Comparison of ENCODE assay signal across 10 mouse cellular contexts in the genomic region with DNA sequence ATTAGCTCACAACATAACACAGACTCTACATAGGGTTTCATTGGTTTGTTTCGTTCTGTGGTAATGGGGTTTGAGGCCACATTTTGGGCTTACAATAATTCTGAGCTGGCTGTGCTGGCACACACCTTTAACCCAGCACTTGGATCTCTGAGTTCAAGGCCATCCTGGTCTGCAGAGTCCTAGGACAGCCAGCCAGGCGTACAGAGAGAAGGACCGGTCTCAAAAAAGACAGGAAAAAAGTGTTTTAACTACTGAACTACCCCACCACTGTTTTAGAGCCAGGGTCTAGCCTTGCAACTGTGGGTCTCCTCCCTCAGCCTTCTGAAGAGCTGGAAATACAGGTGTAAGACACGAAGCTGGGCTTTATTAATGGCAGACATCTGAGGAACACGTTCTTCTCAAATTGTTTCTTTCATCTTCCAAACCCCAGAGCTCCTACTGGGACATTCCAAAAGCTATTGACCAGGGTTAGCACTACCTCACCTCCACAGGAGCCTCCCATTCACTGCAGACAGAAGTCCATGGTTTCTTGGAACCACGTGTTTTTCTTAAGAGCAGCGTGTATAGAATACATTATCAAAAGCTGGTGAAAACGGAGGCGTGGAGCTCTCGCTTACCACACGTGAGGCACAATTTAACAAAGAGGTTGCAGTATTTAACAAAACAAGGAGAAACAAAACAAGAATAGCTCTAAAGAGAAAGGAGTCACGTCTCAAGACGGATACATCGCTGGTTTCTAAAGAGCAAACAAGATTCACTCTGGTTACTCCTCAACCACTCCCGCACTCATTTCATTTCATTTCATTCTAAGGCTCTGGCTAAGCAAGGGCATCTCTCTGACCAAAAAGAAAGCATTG. TPM values are rescaled to one million over a fixed set of nuclear protein-coding genes. Genes with fewer than 3 reads are reported as not detected.
DNase-seq lines count a peak whose midpoint lies in the region; ATAC-seq and TF ChIP-seq lines count a peak whose summit lies in the region.
"Had no signal": no experiment of that assay in that cellular context is flagged by ENCODE, and none has a peak within 500 bp of the region (broad histone marks: within the 10 kb centered on the region; RNA-seq: fewer than 3 reads in every experiment).

No protein-coding gene starts in this region.

- peaks cover 16% of the 10 kb centered on the region for H3K4me1 ChIP-seq in kidney, embryonic 16.5 days (ENCODE audit: insufficient read depth, low read length)
- H3K4me1 ChIP-seq in bone marrow, adult 2 months (ENCODE audit: control insufficient read depth, insufficient read depth, low read length) = no peaks in the 10 kb centered on the region; the same call in 1 of the 2 replicates
- peaks cover 10% of the 10 kb centered on the region for H3K4me1 ChIP-seq in hindbrain, embryonic 12.5 days
- peaks cover 9% of the 10 kb centered on the region; the same call in 1 of the 2 replicates for H3K4me1 ChIP-seq in midbrain, embryonic 14.5 days (ENCODE audit: control insufficient read depth, insufficient read depth, low read length)

- peak overlapping the region; percentile 79 for H3K9ac ChIP-seq in kidney, embryonic 16.5 days (replicated peaks; ENCODE audit: low read length)
- peak overlapping the region; percentile 69 for H3K9ac ChIP-seq in hindbrain, embryonic 12.5 days
- peak overlapping the region; percentile 65 for H3K9ac ChIP-seq in midbrain, embryonic 14.5 days (replicated peaks; ENCODE audit: low read length)

- no peaks in the 10 kb centered on the region for H3K27me3 ChIP-seq in kidney, embryonic 16.5 days (ENCODE audit: insufficient read depth, low read length)
- no peaks in the 10 kb centered on the region for H3K27me3 ChIP-seq in hindbrain, embryonic 12.5 days
- H3K27me3 ChIP-seq in midbrain, embryonic 14.5 days (ENCODE audit: control insufficient read depth, insufficient read depth, low read length) = no peaks in the 10 kb centered on the region

- no peak for TF ChIP-seq POLR2A in bone marrow, adult 2 months (IDR thresholded peaks at IDR 0.05; ENCODE audit: borderline replicate concordance, control insufficient read depth, low read depth, low read length)

- H3K36me3 ChIP-seq in kidney, embryonic 16.5 days (ENCODE audit: insufficient read depth, low read length) = no peaks in the 10 kb centered on the region
- no peaks in the 10 kb centered on the region; the same call in 1 of the 2 replicates for H3K36me3 ChIP-seq in hindbrain, embryonic 12.5 days
- H3K36me3 ChIP-seq in midbrain, embryonic 14.5 days (ENCODE audit: control insufficient read depth, insufficient read depth, low read length) = no peaks in the 10 kb centered on the region

- no peak for ATAC-seq in kidney, embryonic 16.5 days (ENCODE audit: low FRiP score, low TSS enrichment)
- ATAC-seq in hindbrain, embryonic 12.5 days (ENCODE audit: low FRiP score) = no peak
- no peak for ATAC-seq in midbrain, embryonic 14.5 days (ENCODE audit: low FRiP score, low TSS enrichment)
- no peak for ATAC-seq in erythroid progenitor cell, adult 5-6 weeks (replicated peaks; ENCODE audit: low FRiP score, poor library complexity, severe bottlenecking)
- ATAC-seq in cerebellum, adult (ENCODE audit: insufficient number of reproducible peaks, low FRiP score, low TSS enrichment) = no peak

- 52% methylated on average over 15 of the region's 15 CpGs for WGBS in kidney, embryonic 16.5 days
- 60% methylated on average over 15 of the region's 15 CpGs for WGBS in bone marrow, adult 2 months
- WGBS in hindbrain, embryonic 12.5 days = 38% methylated on average over 15 of the region's 15 CpGs
- 46% methylated on average over 15 of the region's 15 CpGs for WGBS in midbrain, embryonic 14.5 days

- no peak for TF ChIP-seq CTCF in bone marrow, adult 2 months (IDR thresholded peaks at IDR 0.05; ENCODE audit: control insufficient read depth, insufficient read depth, low read length)

- H3K27ac ChIP-seq in kidney, embryonic 16.5 days (ENCODE audit: low read length) = no peak overlapping the region
- no peak overlapping the region for H3K27ac ChIP-seq in bone marrow, adult 2 months (ENCODE audit: control insufficient read depth, insufficient read depth, low read depth, low read length, poor library complexity)
- no peak overlapping the region for H3K27ac ChIP-seq in hindbrain, embryonic 12.5 days
- H3K27ac ChIP-seq in midbrain, embryonic 14.5 days (replicated peaks; ENCODE audit: low read depth, low read length) = no peak overlapping the region

- H3K9me3 ChIP-seq in kidney, embryonic 16.5 days (ENCODE audit: low read length) = no peaks in the 10 kb centered on the region
- H3K9me3 ChIP-seq in hindbrain, embryonic 12.5 days (replicated peaks) = no peaks in the 10 kb centered on the region
- H3K9me3 ChIP-seq in midbrain, embryonic 14.5 days (ENCODE audit: control insufficient read depth, low read length) = no peaks in the 10 kb centered on the region

- peak overlapping the region; percentile 77 for H3K4me3 ChIP-seq in kidney, embryonic 16.5 days (ENCODE audit: low read length)
- peak overlapping the region; percentile 7 for H3K4me3 ChIP-seq in bone marrow, adult 2 months (replicated peaks; ENCODE audit: control insufficient read depth, low read depth, low read length)
- peak overlapping the region; percentile 89 for H3K4me3 ChIP-seq in hindbrain, embryonic 12.5 days
- peak overlapping the region; percentile 82 for H3K4me3 ChIP-seq in midbrain, embryonic 14.5 days (replicated peaks; ENCODE audit: low read depth, low read length)

- H3K4me2 ChIP-seq in kidney, embryonic 16.5 days (replicated peaks; ENCODE audit: low read depth, low read length) = peak overlapping the region; percentile 72
- peak overlapping the region; percentile 65 for H3K4me2 ChIP-seq in hindbrain, embryonic 12.5 days (replicated peaks)
- H3K4me2 ChIP-seq in midbrain, embryonic 14.5 days (ENCODE audit: low read length) = peak overlapping the region; percentile 59

- no peak for DNase-seq in kidney, adult 11 months
- peak; percentile 40 for DNase-seq in midbrain, embryonic 14.5 days
- DNase-seq in urinary bladder, adult 2 months (ENCODE audit: low spot score) = no peak

RNA-seq across cellular contexts. Expression of a gene that starts 1.3 kb away (rescaled TPM):
- polyA plus RNA-seq in kidney, embryonic 16.5 days (2015; fragmentation: Nextera tagmentation; extraction: Ambion mirVana) = 131 and 138 TPM in 2 replicates
- polyA plus RNA-seq in bone marrow, adult 2 months (2011; ENCODE audit: insufficient read depth, insufficient read length, low replicate concordance, missing spikeins) = 7.1 and 32.9 TPM in 2 replicates
- polyA plus RNA-seq in hindbrain, embryonic 12.5 days (2016; fragmentation: Nextera tagmentation; extraction: Ambion mirVana) = 131 and 142 TPM in 2 replicates
- polyA plus RNA-seq in midbrain, embryonic 14.5 days (2014; fragmentation: Nextera tagmentation; extraction: Ambion mirVana) = 134 and 154 TPM in 2 replicates
- total RNA-seq in erythroid progenitor cell, adult 5-6 weeks (2015; ENCODE audit: low replicate concordance) = 21.4 and 32.4 TPM in 2 replicates
- total RNA-seq in erythroid progenitor cell, adult 5-6 weeks (2017; ENCODE audit: low replicate concordance) = 41.6 and 54.2 TPM in 2 replicates
- polyA plus RNA-seq in urinary bladder, adult 2 months (2012; rRNA removed) = 65.4 and 65.9 TPM in 2 replicates

RNA-seq across cellular contexts. Expression of a gene that starts 36.3 kb away (rescaled TPM):
- polyA plus RNA-seq in kidney, embryonic 16.5 days (2015; fragmentation: Nextera tagmentation; extraction: Ambion mirVana) = 0.14 and 0.25 TPM in 2 replicates
- not detected in 2 replicates for polyA plus RNA-seq in bone marrow, adult 2 months (2011; ENCODE audit: insufficient read depth, insufficient read length, low replicate concordance, missing spikeins)
- polyA plus RNA-seq in hindbrain, embryonic 12.5 days (2016; fragmentation: Nextera tagmentation; extraction: Ambion mirVana) = 0.61 and 0.68 TPM in 2 replicates
- polyA plus RNA-seq in midbrain, embryonic 14.5 days (2014; fragmentation: Nextera tagmentation; extraction: Ambion mirVana) = 0.27 and 0.66 TPM in 2 replicates
- not detected in 2 replicates for total RNA-seq in erythroid progenitor cell, adult 5-6 weeks (2015; ENCODE audit: low replicate concordance)
- total RNA-seq in erythroid progenitor cell, adult 5-6 weeks (2017; ENCODE audit: low replicate concordance) = not detected in 2 replicates
- polyA plus RNA-seq in urinary bladder, adult 2 months (2012; rRNA removed) = 0.04 and 0.12 TPM in 2 replicates
- total RNA-seq: common myeloid progenitor, adult 5-6 weeks had no signal
- polyA plus RNA-seq: small intestine, adult 2 months had no signal

RNA-seq across cellular contexts. Expression of a gene that starts 41.1 kb away (rescaled TPM):
- 68.3 and 76.6 TPM in 2 replicates for polyA plus RNA-seq in kidney, embryonic 16.5 days (2015; fragmentation: Nextera tagmentation; extraction: Ambion mirVana)
- 39.1 and 83.2 TPM in 2 replicates for polyA plus RNA-seq in bone marrow, adult 2 months (2011; ENCODE audit: insufficient read depth, insufficient read length, low replicate concordance, missing spikeins)
- polyA plus RNA-seq in hindbrain, embryonic 12.5 days (2016; fragmentation: Nextera tagmentation; extraction: Ambion mirVana) = 69.1 and 69.7 TPM in 2 replicates
- polyA plus RNA-seq in midbrain, embryonic 14.5 days (2014; fragmentation: Nextera tagmentation; extraction: Ambion mirVana) = 29.2 and 32.9 TPM in 2 replicates
- total RNA-seq in erythroid progenitor cell, adult 5-6 weeks (2015; ENCODE audit: low replicate concordance) = 96.0 and 143 TPM in 2 replicates
- total RNA-seq in erythroid progenitor cell, adult 5-6 weeks (2017; ENCODE audit: low replicate concordance) = 68.2 and 143 TPM in 2 replicates
- polyA plus RNA-seq in urinary bladder, adult 2 months (2012; rRNA removed) = 44.6 and 52.5 TPM in 2 replicates

Comparison
In these comparisons a context has a peak if more than half of its experiments do, and no peak if none do; other contexts are left out.
1. H3K4me3 ChIP-seq: peak in every context shown above with its lines; median percentile 89 in hindbrain, embryonic 12.5 days; 82 in midbrain, embryonic 14.5 days; 77 in kidney, embryonic 16.5 days; 7 in bone marrow, adult 2 months.